Mouse (Mus musculus) thymus, adult 18-20 months (tissue): ENCODE measurements around the gene Msi2.

Source experiments
- DNase-seq, 2 experiments: peaks; one replicate each; pipeline ENCODE4 v3.0.0; 2022; ENCODE audit warnings: mixed read lengths in 2 of 2

Gene Msi2

GRCm38 (mm10) chr11:88675526-88676353 lies 42.6 kb downstream of the Msi2 start:
- no peak for DNase-seq

GRCm38 (mm10) chr11:88674075-88674474 lies 44.2 kb downstream of the Msi2 start:
- no peak for DNase-seq

DNA sequence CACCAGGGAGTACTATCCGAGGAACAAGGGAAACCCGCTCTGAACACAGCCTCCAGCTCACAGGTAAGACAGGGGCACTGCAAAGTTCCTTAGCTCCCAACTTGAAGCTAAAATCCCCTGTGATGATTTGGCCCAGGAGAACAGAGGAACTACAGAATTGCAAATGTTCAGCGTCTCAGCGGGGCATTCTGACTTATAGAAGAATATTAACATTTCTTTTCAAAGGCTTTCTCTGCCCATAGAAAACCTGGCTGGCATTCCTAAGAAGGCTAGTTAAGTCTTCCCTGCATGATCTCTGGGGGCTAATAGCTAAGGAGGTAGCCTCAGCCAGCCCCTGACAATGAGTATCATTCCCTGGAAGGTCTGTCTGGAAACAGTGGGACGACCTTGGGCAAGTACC lies 47.4 kb downstream of the Msi2 start:
- DNase-seq, result no peak

- DNase-seq, result no peak
Measured at GRCm38 (mm10) chr11:88669106-88669505, 49.2 kb downstream of the Msi2 start.

- no peak for DNase-seq
Measured at GRCm38 (mm10) chr11:88668345-88668744, 50.0 kb downstream of the Msi2 start.

DNA sequence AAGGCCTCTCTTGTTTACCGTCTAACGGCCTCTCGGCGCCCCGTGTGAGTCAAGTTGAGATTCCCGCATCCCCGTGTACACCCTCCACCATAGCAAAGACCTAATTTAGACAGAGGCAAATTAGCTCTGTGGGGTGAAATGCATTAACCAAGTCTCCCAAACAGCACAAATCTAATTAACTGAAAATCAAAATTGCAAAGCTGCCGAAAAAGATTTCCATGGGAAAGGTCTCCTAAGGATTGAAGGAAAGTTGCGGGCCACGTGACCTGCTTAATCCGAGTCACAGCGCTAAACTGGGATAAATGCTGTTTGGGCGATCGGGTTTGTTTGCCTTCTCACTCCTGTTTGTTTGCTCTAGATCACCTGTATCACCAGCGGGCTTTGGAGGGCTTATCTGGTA lies 52.5 kb downstream of the Msi2 start:
- DNase-seq, result no peak

- DNase-seq, result no peak
Measured at GRCm38 (mm10) chr11:88661444-88662180, 56.7 kb downstream of the Msi2 start.

DNA sequence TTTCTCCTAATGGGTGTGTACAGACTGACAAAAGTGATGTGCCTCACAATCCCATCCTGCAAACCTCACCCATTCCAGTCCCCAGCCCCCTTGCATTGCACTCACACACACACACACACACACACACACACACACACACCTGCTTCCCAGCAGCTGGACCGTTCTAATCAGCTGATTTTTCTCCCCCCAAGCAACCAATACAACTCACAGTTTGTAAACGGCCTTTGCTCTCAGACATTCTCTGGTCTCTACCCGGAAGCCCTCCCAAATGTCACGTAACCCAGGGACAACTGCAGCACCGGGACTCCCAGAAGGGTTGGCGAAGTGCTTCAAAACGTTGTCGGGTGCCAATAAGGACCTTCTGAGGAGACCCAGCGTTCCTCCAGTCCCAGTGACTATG lies 57.9 kb downstream of the Msi2 start:
- no peak for DNase-seq

GRCm38 (mm10) chr11:88658926-88659325 lies 59.4 kb downstream of the Msi2 start:
- no peak for DNase-seq

DNA sequence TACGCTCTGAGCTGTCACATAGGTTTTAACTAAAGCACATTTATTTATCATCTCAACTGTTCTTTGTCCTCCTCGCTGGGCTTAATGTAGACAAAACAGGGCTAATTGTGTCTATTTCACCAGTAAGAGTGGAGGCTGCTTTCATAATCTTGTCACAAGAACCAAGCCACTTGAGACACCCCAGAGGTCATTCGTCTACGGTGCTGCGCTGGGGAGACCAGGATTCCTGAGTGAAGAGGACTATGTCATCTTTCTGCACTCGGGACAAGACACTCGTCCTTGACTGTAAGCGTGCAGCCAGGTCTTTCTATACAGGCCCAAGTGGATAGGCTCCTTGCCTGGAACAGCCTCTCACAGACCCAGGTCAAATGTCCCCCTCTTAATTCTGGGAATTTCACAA lies 62.5 kb downstream of the Msi2 start:
- DNase-seq, result no peak

GRCm38 (mm10) chr11:88655214-88655566 lies 63.1 kb downstream of the Msi2 start:
- DNase-seq, result no peak

DNA sequence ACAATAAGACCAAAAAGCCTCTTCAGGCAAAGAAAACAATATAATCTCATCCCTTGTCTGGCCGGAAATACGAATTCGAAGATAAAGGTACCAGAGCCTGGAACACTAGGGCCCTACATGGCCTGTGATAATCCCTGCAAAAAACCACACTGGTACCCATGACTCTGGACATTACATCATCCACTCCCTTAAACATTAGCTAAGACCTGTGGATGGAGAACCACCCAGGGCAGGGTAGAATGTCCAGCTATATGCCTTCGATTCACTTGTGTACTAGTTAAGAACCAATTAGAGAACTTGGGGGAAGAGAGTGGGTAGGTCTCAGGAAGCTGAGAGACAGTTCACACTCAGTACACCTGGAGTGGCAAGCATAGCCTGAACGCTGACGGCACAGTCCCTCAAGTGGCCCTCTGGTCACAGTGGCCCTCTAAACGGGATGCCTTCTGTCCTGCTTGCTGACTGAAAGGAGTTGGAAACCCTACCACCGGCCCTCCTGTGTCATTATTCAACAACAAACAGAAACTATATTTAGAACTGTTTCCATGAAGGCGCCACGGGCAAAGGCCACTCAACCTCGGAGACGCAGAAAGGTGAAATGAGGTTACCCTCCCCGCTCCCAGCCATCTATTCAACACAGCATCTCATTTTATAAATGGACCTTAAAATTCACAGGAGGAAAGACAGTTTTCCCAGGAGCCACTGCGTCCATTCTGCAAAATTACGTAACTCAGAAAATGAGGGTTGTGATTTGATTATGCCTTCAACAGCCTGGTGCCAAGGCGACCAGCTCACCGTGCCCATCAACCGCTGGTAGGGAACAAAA lies 63.7 kb downstream of the Msi2 start:
- no peak for DNase-seq

DNA sequence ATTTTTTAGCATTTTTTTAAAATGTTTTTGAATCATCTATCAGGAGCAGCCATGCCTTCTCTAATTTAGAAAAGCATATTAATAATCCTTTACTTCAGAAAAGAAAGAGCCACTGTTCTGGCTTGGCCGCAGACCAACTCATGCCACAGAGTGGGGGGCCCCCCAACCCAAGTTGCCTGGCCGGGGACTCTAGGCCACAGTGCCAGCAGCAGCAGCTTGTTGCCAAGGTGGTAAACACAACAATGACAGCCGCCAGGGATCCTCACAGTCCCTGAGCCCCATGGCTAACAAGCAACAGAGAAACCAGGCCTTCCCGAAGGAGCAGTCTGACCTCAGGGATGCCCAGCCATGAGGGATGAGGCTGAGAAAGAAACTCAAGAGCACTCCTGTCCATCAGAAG lies 68.0 kb downstream of the Msi2 start:
- no peak for DNase-seq

DNA sequence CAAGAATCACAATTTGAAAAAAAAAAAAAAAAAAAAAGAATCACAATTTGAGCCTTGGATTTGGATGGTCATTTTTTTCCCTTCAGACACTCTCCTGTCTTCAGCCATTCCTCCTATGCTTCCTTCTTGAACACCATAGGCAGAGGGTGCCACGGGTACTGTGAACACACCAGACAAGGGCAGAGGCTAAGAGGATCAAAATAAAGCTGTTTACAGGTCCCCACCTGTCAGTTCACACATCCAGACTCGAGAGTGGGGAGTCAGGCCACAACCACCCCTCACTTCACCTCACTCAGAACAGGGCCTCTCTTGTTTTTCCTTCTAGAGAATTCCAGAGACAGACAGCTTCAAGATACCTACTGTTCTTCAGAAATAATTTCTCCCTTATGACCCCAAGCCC lies 69.3 kb downstream of the Msi2 start:
- no peak for DNase-seq

- DNase-seq, result no peak
Measured at GRCm38 (mm10) chr11:88648407-88648806, 69.9 kb downstream of the Msi2 start.

- DNase-seq, result no peak
Measured at GRCm38 (mm10) chr11:88646493-88646892, 71.8 kb downstream of the Msi2 start.

DNA sequence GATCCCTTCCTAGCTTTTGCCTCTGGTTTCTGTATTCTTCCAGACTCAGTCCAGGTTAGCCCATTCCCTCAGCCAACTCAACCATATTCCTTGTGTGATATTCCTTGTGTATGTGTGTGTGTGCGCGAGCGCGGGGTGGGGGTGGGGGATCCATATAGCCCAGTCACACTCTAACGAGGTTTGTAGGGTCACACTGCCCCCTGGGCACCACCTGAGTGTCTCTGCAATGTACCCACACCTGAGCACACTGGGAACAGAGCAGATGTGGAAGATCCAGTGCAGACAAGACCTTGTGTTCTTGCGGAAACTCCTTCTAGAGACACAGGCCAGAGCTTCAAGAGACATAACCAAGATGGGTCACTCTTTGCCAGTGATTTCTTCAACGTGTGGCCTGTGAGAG lies 72.5 kb downstream of the Msi2 start:
- DNase-seq, result no peak

DNA sequence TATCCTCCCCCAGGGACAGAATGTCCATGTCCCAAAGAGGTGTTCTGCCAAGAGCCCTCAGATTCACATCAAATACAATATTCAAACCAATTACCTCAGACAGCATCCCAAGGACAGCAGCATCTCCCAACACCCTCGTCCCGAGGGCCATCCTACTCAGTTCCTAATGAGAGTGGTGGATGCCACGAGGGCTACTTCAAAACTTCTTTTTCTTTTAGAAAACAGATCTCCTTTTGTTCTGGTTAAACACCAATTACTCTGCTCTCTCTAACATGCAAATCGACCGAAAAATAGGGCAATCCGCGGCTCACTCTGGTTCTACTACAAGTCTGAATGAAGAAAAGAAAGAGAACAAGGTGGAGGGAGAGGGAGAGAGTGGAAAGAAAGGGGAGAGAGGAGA lies 73.6 kb downstream of the Msi2 start:
- no peak for DNase-seq

GRCm38 (mm10) chr11:88639862-88640261 lies 78.5 kb downstream of the Msi2 start:
- DNase-seq, result no peak

DNA sequence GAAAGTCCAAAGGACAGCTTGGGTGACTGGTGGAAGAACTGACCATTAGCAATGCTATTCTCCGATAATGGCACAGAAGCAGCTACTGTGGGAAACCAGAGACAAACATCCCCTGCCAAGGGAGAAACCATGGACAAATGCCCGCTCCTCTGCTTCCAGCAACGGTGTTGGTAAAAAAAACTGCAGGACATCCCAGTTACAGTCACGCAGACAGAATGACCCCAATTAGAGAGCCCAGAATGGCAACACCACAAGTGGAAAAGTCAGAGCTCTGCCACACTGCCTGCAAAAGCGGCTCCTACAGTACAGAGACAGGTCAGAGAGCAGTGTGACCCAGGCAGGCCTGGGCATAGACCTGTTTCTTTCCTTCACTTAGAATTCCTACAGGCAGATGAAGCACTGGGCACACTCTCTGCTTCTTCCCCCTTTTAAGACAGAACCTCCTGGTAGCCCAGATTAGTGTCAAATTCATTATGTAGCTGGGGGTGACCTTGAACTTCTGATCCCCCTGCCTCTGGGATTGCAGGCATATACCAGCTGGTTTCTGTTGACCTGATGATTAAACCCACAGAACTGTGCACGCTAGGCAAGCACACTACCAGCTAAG lies 79.3 kb downstream of the Msi2 start:
- no peak for DNase-seq

DNA sequence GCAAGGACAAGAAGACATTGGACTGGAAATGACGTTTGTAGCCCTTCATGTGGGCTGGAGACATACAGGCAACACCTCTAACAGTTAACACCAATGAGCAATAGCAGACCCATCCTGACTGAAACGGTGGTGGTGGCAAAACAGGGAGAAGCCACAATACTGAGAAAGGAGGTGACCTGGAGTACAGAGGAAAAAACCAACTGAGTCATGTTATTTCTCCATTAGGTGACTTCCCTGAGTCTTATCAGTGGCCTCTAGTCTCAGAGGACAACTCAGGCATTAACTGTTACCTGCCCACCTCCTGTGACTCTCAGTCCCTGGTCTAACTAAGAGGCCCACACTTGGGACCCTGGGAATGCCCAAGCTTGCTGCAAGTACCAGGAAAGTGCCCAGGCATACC lies 80.1 kb downstream of the Msi2 start:
- no peak for DNase-seq

GRCm38 (mm10) chr11:88636934-88637333 lies 81.4 kb downstream of the Msi2 start:
- DNase-seq, result no peak

DNA sequence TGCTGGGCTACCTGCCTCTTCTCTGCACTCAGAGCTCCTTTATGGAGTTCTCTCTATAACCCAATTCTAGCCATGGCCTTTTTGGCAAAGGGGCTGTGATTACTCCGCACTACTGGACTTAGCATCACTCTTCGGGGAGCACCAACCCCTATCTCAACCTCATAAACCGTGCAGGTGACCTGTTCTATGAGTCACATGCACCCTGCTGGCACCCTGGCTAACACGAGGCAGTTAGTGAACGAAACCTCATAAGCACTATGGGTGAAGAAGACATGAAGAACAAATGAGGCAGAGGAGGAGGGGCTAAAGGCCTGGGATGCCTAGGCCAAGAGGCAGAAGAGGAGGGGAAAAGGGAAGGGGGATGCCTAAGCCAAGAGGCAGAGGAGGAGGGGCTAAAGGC lies 82.0 kb downstream of the Msi2 start:
- DNase-seq, result no peak
